ENCODE assay signal across 17 mouse cellular contexts in genomic region chr13:92267076-92267475, GRCm38 (mm10). TPM values are rescaled to one million over a fixed set of nuclear protein-coding genes. Genes with fewer than 3 reads are reported as not detected.
A peak's percentile ranks its signal among the peaks of the same experiment; 100 is the strongest.
DNase-seq lines count a peak whose midpoint lies in the region; ATAC-seq and TF ChIP-seq lines count a peak whose summit lies in the region.
"Had no signal": no experiment of that assay in that cellular context is flagged by ENCODE, and none has a peak within 500 bp of the region (broad histone marks: within the 10 kb centered on the region; RNA-seq: fewer than 3 reads in every experiment).

No protein-coding gene starts in this region.

- H3K27ac ChIP-seq in kidney, adult 2 months (ENCODE audit: insufficient read depth, low read depth, low read length) = no peak overlapping the region
- no peak overlapping the region for H3K27ac ChIP-seq in kidney, embryonic 15.5 days
- H3K27ac ChIP-seq: embryonic facial prominence, embryonic 13.5 days; limb, embryonic 13.5 days; macrophage had no signal

- H3K36me3 ChIP-seq in kidney, adult 2 months (ENCODE audit: control insufficient read depth, insufficient read depth, low read length) = no peaks in the 10 kb centered on the region
- peaks cover 13% of the 10 kb centered on the region for H3K36me3 ChIP-seq in kidney, embryonic 15.5 days

- no peaks in the 10 kb centered on the region for H3K4me1 ChIP-seq in kidney, adult 2 months (ENCODE audit: control insufficient read depth, insufficient read depth, low read length)
- H3K4me1 ChIP-seq in kidney, embryonic 15.5 days = no peaks in the 10 kb centered on the region
- H3K4me1 ChIP-seq: embryonic facial prominence, embryonic 13.5 days; limb, embryonic 13.5 days had no signal

- peak; percentile 12 for DNase-seq in kidney, adult 2 months
- peak; percentile 11 for DNase-seq in thymus, postnatal 25 days
- no peak for DNase-seq in thymus, postnatal 10 days (ENCODE audit: low spot score in 2 of 2)
- DNase-seq in induced T-regulatory cell, adult 2 months (ENCODE audit: low read depth) = peak; percentile 61
- DNase-seq in right cerebral cortex, postnatal 25 days = no peak
- DNase-seq in left cerebral cortex, postnatal 10 days (ENCODE audit: extremely low spot score in 1 of 2, low spot score in 2 of 2) = no peak
- DNase-seq in testis, postnatal 14 days (ENCODE audit: low spot score) = no peak
- DNase-seq: cerebellum, postnatal 25 days; forebrain, postnatal 0 days; heart, postnatal 36 days had no signal

- intact Hi-C loops in left cerebral cortex, postnatal 10 days (cut with DNase I) = no loop called here

- H3K27me3 ChIP-seq in kidney, adult 2 months (replicated peaks; ENCODE audit: control insufficient read depth, insufficient read depth, low read length) = no peaks in the 10 kb centered on the region
- no peaks in the 10 kb centered on the region for H3K27me3 ChIP-seq in kidney, embryonic 15.5 days
- H3K27me3 ChIP-seq: embryonic facial prominence, embryonic 13.5 days; limb, embryonic 13.5 days had no signal

- peak; percentile 45; the same call in 1 of the 2 replicates for TF ChIP-seq CTCF in kidney, adult 2 months (conservative IDR thresholded peaks at IDR 0.05; ENCODE audit: insufficient read depth, insufficient read length, low read depth, low read length)

- no peak overlapping the region for H3K4me3 ChIP-seq in kidney, adult 2 months (ENCODE audit: insufficient read depth, low read depth, low read length)
- H3K4me3 ChIP-seq in kidney, embryonic 15.5 days (replicated peaks) = no peak overlapping the region
- H3K4me3 ChIP-seq: embryonic facial prominence, embryonic 13.5 days; limb, embryonic 13.5 days had no signal

- 69% methylated on average over 3 of the region's 3 CpGs for WGBS in kidney, adult 2 months
- 83% methylated on average over 3 of the region's 3 CpGs for WGBS in kidney, embryonic 15.5 days

- TF ChIP-seq POLR2A in kidney, adult 2 months (IDR thresholded peaks at IDR 0.05; ENCODE audit: low read depth, low read length) = no peak

- ATAC-seq in kidney, embryonic 15.5 days (replicated peaks; ENCODE audit: low FRiP score) = no peak
- ATAC-seq: forebrain, postnatal 0 days; intestine, embryonic 16.5 days had no signal

- no peak overlapping the region for H3K4me2 ChIP-seq in kidney, embryonic 15.5 days
- H3K4me2 ChIP-seq: embryonic facial prominence, embryonic 13.5 days; limb, embryonic 13.5 days had no signal

- no peak overlapping the region for H3K9ac ChIP-seq in kidney, embryonic 15.5 days
- H3K9ac ChIP-seq: embryonic facial prominence, embryonic 13.5 days; forebrain, postnatal 0 days; limb, embryonic 13.5 days had no signal

- H3K9me3 ChIP-seq in kidney, embryonic 15.5 days (replicated peaks) = no peaks in the 10 kb centered on the region
- H3K9me3 ChIP-seq: embryonic facial prominence, embryonic 13.5 days had no signal

RNA-seq across cellular contexts. Expression of gene Gm20379, which starts 38.7 kb away (rescaled TPM):
- not detected in 2 replicates for polyA plus RNA-seq in kidney, adult 2 months (2012; rRNA removed)
- polyA plus RNA-seq in kidney, embryonic 15.5 days (2015; fragmentation: Nextera tagmentation; extraction: Ambion mirVana) = 0.95 and 1.4 TPM in 2 replicates
- not detected for total RNA-seq in left cerebral cortex, postnatal 10 days (2021)
- total RNA-seq: forebrain, postnatal 0 days; gastrocnemius, postnatal 4 days; heart, postnatal 36 days; layer of hippocampus, adult 8-10 months had no signal
- polyA plus RNA-seq: macrophage had no signal

Comparison
In these comparisons a context has a peak if more than half of its experiments do, and no peak if none do; other contexts are left out.
1. DNase-seq: peak in kidney, adult 2 months (single experiment), thymus, postnatal 25 days (single experiment) and induced T-regulatory cell, adult 2 months (single experiment); none in thymus, postnatal 10 days (0 of 2), right cerebral cortex, postnatal 25 days (single experiment), left cerebral cortex, postnatal 10 days (0 of 2) and testis, postnatal 14 days (single experiment).